Mouse (Mus musculus) cerebellum, adult 2 months (tissue): ENCODE data around the gene Ociad2. TPM values are rescaled to one million over a fixed set of nuclear protein-coding genes. Genes with fewer than 3 reads are reported as not detected.

Experiments used
- DNase-seq, 2 experiments: peaks; one replicate each; pipeline ENCODE4 v3.0.0; 2021
- H3K27ac ChIP-seq: fragments of 200-500 bp; 2 replicates; pipeline ENCODE4 v1.5.1; 2012; ENCODE audit warnings: low read length, control low read depth, inconsistent platforms; ENCODE audit not compliant: insufficient read depth
- H3K27me3 ChIP-seq: fragments of 200-500 bp; 2 replicates; pipeline ENCODE4 v1.6.1; 2012; ENCODE audit warnings: inconsistent platforms, mild to moderate bottlenecking, low read length, moderate library complexity; ENCODE audit not compliant: control insufficient read depth, insufficient read depth
- H3K4me1 ChIP-seq: fragments of 200-500 bp; 2 replicates; pipeline ENCODE4 v1.6.1; 2011; ENCODE audit warnings: low read length; ENCODE audit not compliant: control insufficient read depth, insufficient read depth
- H3K4me3 ChIP-seq: fragments of 200-500 bp; replicated peaks from 2 replicates; pipeline ENCODE3; 2011; ENCODE audit warnings: mild to moderate bottlenecking, low read depth, low read length, control low read depth; ENCODE audit not compliant: insufficient read depth
- CTCF ChIP-seq: fragments of 200-500 bp; IDR thresholded peaks from 2 replicates; pipeline ENCODE4 v1.5.1; 2011; ENCODE audit warnings: low read depth, mild to moderate bottlenecking, control low read depth, low read length, moderate library complexity, borderline replicate concordance; ENCODE audit not compliant: insufficient read depth
- POLR2A ChIP-seq: fragments of 200-500 bp; IDR thresholded peaks from 2 replicates; pipeline ENCODE4 v1.6.1; 2011; ENCODE audit warnings: low read length, control low read depth, borderline replicate concordance; ENCODE audit not compliant: insufficient read depth
- WGBS: fragments of 180-500 bp; shearing (Covaris S2); methylation state at CpG from one replicate; pipeline ENCODE4 v1.1.7; 2018; 5-methylcytosine and 5-hydroxymethylcytosine counted together
- polyA plus RNA-seq: library from polyadenylated mRNA; depleted of rRNA; stranded (reverse); fragments of >200 nt; gene quantifications from 2 replicates; pipeline ENCODE4 v1.2.3, GENCODE M21; 2012; rRNA removed

The Ociad2 gene
- 20.2 and 20.5 TPM in 2 replicates for polyA plus RNA-seq

- 69% methylated on average over 8 of the region's 8 CpGs for WGBS
- H3K27ac ChIP-seq: no peak within 1 kb of the TSS
These were observed at the start of gene Ociad2 for GRCm38 (mm10) chr5:73340723-73341235. Gene Ociad2 (minus strand): TSS chr5:73341028.

GRCm38 (mm10) chr5:73383647-73383970 lies 42.8 kb upstream of the Ociad2 start:
- TF ChIP-seq CTCF: no peak
- no peak for TF ChIP-seq POLR2A
- 16% methylated on average over 4 of the region's 4 CpGs for WGBS
- Histone ChIP-seq H3K4me3 (no peak overlapping the region), H3K27ac (no peak overlapping the region), H3K27me3 (no peaks in the 10 kb centered on the region; the same call in 1 of the 2 replicates), H3K4me1 (no peaks in the 10 kb centered on the region)
- no peak for DNase-seq

More at GRCm38 (mm10) chr5:73340723-73341235, at the start of gene Ociad2:
- Histone ChIP-seq H3K4me1 (no peaks in the 10 kb centered on the region), H3K4me3 (no peak within 1 kb of the TSS), H3K27me3 (no peaks in the 10 kb centered on the region)
- TF ChIP-seq CTCF (no peak), POLR2A (no peak)
- DNase-seq: no peak

- Histone ChIP-seq H3K27ac (no peak overlapping the region), H3K4me3 (no peak overlapping the region), H3K27me3 (no peaks in the 10 kb centered on the region; the same call in 1 of the 2 replicates), H3K4me1 (no peaks in the 10 kb centered on the region)
- peak; percentile 52 to 54 for DNase-seq
- WGBS: 23% methylated on average over 3 of the region's 3 CpGs
- TF ChIP-seq CTCF (no peak; the same call in 1 of the 2 replicates), POLR2A (no peak)
These were observed 42.2 kb upstream of the Ociad2 start for GRCm38 (mm10) chr5:73382737-73383646.

- Histone ChIP-seq H3K27ac (no peak overlapping the region), H3K4me1 (no peaks in the 10 kb centered on the region), H3K27me3 (no peaks in the 10 kb centered on the region; the same call in 1 of the 2 replicates), H3K4me3 (no peak overlapping the region)
- WGBS: 81% methylated on average over 9 of the region's 9 CpGs
- TF ChIP-seq POLR2A (no peak), CTCF (no peak)
- no peak for DNase-seq
These were observed 41.2 kb upstream of the Ociad2 start for GRCm38 (mm10) chr5:73381976-73382540.

- Histone ChIP-seq H3K4me1 (no peaks in the 10 kb centered on the region), H3K27ac (no peak overlapping the region), H3K27me3 (no peaks in the 10 kb centered on the region; the same call in 1 of the 2 replicates), H3K4me3 (no peak overlapping the region)
- WGBS: 80% methylated on average over 7 of the region's 7 CpGs
- DNase-seq: no peak
- no peak for TF ChIP-seq CTCF
- TF ChIP-seq POLR2A: no peak
These were observed 40.7 kb upstream of the Ociad2 start for GRCm38 (mm10) chr5:73381510-73381909.

GRCm38 (mm10) chr5:73380829-73381228 lies 40.0 kb upstream of the Ociad2 start:
- H3K27me3 ChIP-seq: no peaks in the 10 kb centered on the region; the same call in 1 of the 2 replicates
- no peak for TF ChIP-seq POLR2A
- no peak for TF ChIP-seq CTCF
- no peak overlapping the region for H3K27ac ChIP-seq
- WGBS: 37% methylated on average over 8 of the region's 8 CpGs
- no peaks in the 10 kb centered on the region for H3K4me1 ChIP-seq
- no peak overlapping the region for H3K4me3 ChIP-seq
- no peak for DNase-seq

GRCm38 (mm10) chr5:73379908-73380307 lies 39.1 kb upstream of the Ociad2 start:
- Histone ChIP-seq H3K27me3 (no peaks in the 10 kb centered on the region; the same call in 1 of the 2 replicates), H3K4me1 (no peaks in the 10 kb centered on the region), H3K27ac (no peak overlapping the region), H3K4me3 (no peak overlapping the region)
- WGBS: 33% methylated on average over 3 of the region's 3 CpGs
- DNase-seq: peak; percentile 35 to 69
- TF ChIP-seq POLR2A (no peak), CTCF (peak; percentile 68; the same call in 1 of the 2 replicates)
